Mouse (Mus musculus) B cell, adult 62 days (primary cell): ENCODE data around the gene Dspp. TPM values are rescaled to one million over a fixed set of nuclear protein-coding genes. Genes with fewer than 3 reads are reported as not detected.

Source experiments
- total RNA-seq: library from RNA; stranded (reverse); gene quantifications from 4 replicates; pipeline ENCODE4 v1.2.4, GENCODE M21; 2023

Dspp gene
- total RNA-seq: not detected in 4 replicates

GRCm38 (mm10) chr5:104170412-104170811 lies at the start of gene Dspp:
Gene Dspp, plus strand, starts transcription at chr5:104170712.

GRCm38 (mm10) chr5:104202351-104202750 lies 31.8 kb downstream of the Dspp start, which contains the start of gene Dmp1:
Gene Dmp1, plus strand, starts transcription at chr5:104202613.

Other genes with a start within 250 kb of the Dspp start
- gene Hsd17b13, start 193.3 kb upstream of the Dspp start, total RNA-seq: 0.72 TPM in 1 of 4 replicates, not detected in the others
- gene Hsd17b11, start 148.8 kb upstream of the Dspp start, total RNA-seq: 38.5 to 43.3 TPM (median 40.7 TPM) in 4 replicates
- 43.0 to 55.5 TPM (median 47.8 TPM) in 4 replicates for gene Nudt9, start 124.4 kb upstream of the Dspp start, total RNA-seq
- not detected in 4 replicates for gene Gm17660, start 93.1 kb upstream of the Dspp start, total RNA-seq
- gene Sparcl1, start 57.0 kb upstream of the Dspp start, total RNA-seq: not detected in 4 replicates
- not detected in 4 replicates for gene Dmp1, start 31.9 kb downstream of the Dspp start, total RNA-seq
- gene Ibsp, start 128.5 kb downstream of the Dspp start, total RNA-seq: not detected in 4 replicates
- not detected in 4 replicates for gene Mepe, start 154.6 kb downstream of the Dspp start, total RNA-seq